Mouse (Mus musculus) liver (tissue): Measurements from ENCODE around the gene Olfr608.
"Not testable (repeated sequence)": the region's sequence is repeated elsewhere in the genome, so short reads cannot be mapped to it uniquely, and the experiment has no call there.

ENCODE experiments used
- DNase-seq: peaks from one replicate; pipeline ENCODE4 v3.0.0-alpha.2; 2020; ENCODE audit warnings: mixed read lengths

Gene Olfr608

GRCm38 (mm10) chr7:103469577-103469976, at the start of gene Olfr608:
TSS of gene Olfr608 (plus strand) at chr7:103469877.
- DNase-seq: no peak

- DNase-seq: no peak
Observed at GRCm38 (mm10) chr7:103445339-103445738, 24.3 kb upstream of the Olfr608 start, which contains the start of gene Olfr605. TSS of gene Olfr605 (minus strand) at chr7:103445439.

GRCm38 (mm10) chr7:103448746-103449145, 20.9 kb upstream of the Olfr608 start, which contains the start of gene Olfr606:
TSS of gene Olfr606 (plus strand) at chr7:103449046.
- no peak for DNase-seq

GRCm38 (mm10) chr7:103460590-103460989, 9.1 kb upstream of the Olfr608 start:
- no peak for DNase-seq

- DNase-seq: not testable (repeated sequence)
Observed at GRCm38 (mm10) chr7:103477106-103477505, 7.4 kb downstream of the Olfr608 start.

- no peak for DNase-seq
Observed at GRCm38 (mm10) chr7:103497962-103498361, 28.3 kb downstream of the Olfr608 start, which contains the start of gene Olfr609. TSS of gene Olfr609 (minus strand) at chr7:103498062.

- no peak for DNase-seq
Observed at GRCm38 (mm10) chr7:103512022-103512421, 42.3 kb downstream of the Olfr608 start, which contains the start of gene Olfr610. TSS of gene Olfr610 (minus strand) at chr7:103512122.

GRCm38 (mm10) chr7:103520746-103521145, 51.1 kb downstream of the Olfr608 start, which contains the start of gene Olfr611:
TSS of gene Olfr611 (minus strand) at chr7:103520846.
- DNase-seq: not testable (repeated sequence)
